Mouse (Mus musculus) ES-Bruce4 (cell line): ENCODE results near the gene Eef1a1. TPM values are rescaled to one million over a fixed set of nuclear protein-coding genes. Genes with fewer than 3 reads are reported as not detected.
A peak's percentile ranks its signal among the peaks of the same experiment; 100 is the strongest.

Source experiments
- H3K27ac ChIP-seq: 2 replicates; pipeline ENCODE4 v1.5.1; 2012; ENCODE audit warnings: low read length, inconsistent platforms; ENCODE audit not compliant: insufficient read depth
- H3K27me3 ChIP-seq: 2 replicates; pipeline ENCODE4 v1.6.1; 2012; ENCODE audit warnings: mild to moderate bottlenecking, low read length, inconsistent platforms; ENCODE audit not compliant: control insufficient read depth, poor library complexity, insufficient read depth, severe bottlenecking
- H3K36me3 ChIP-seq: 2 replicates; pipeline ENCODE4 v1.6.1; 2012; ENCODE audit warnings: inconsistent platforms, mild to moderate bottlenecking, low read length, moderate library complexity; ENCODE audit not compliant: control insufficient read depth, poor library complexity, insufficient read depth, severe bottlenecking
- H3K4me1 ChIP-seq: one replicate; pipeline ENCODE4 v1.8.1; 2011; ENCODE audit warnings: low read length; ENCODE audit not compliant: control insufficient read depth, insufficient read depth
- H3K4me3 ChIP-seq: 2 replicates; pipeline ENCODE4 v1.5.1; 2011; ENCODE audit warnings: low read depth, mild to moderate bottlenecking, low read length
- H3K9ac ChIP-seq: 2 replicates; pipeline ENCODE4 v1.6.1; 2012; ENCODE audit warnings: low read depth, mild to moderate bottlenecking, inconsistent platforms; ENCODE audit not compliant: poor library complexity, severe bottlenecking
- H3K9me3 ChIP-seq: replicated peaks from 2 replicates; pipeline ENCODE4 v1.6.1; 2012; ENCODE audit warnings: mild to moderate bottlenecking, low read length, inconsistent platforms; ENCODE audit not compliant: control insufficient read depth, poor library complexity, insufficient read depth, severe bottlenecking
- CTCF ChIP-seq: IDR thresholded peaks from one replicate; pipeline ENCODE4 v1.8.1; 2011; ENCODE audit warnings: low read depth, low read length
- EP300 ChIP-seq: IDR thresholded peaks from 2 replicates; pipeline ENCODE4 v1.6.1; 2011; ENCODE audit warnings: low read depth, low read length; ENCODE audit not compliant: insufficient read depth
- POLR2A ChIP-seq: IDR thresholded peaks from one replicate; pipeline ENCODE4 v1.8.1; 2011; ENCODE audit warnings: low read length; ENCODE audit not compliant: insufficient read depth
- polyA plus RNA-seq: library from polyadenylated mRNA; stranded (reverse); fragments of >200 nt; gene quantifications from 2 replicates; pipeline ENCODE4 v1.2.4, GENCODE M21; 2011; ENCODE audit warnings: low read depth; ENCODE audit not compliant: missing spikeins, insufficient read depth, insufficient read length

The Eef1a1 gene
- polyA plus RNA-seq, 1 experiment: 21,149 TPM

- H3K27me3 ChIP-seq: no peaks in the 10 kb centered on the region
- no peak overlapping the region for H3K4me3 ChIP-seq
- H3K4me1 ChIP-seq: no peaks in the 10 kb centered on the region
- TF ChIP-seq POLR2A: no peak
- TF ChIP-seq EP300: no peak
- TF ChIP-seq CTCF: no peak
- H3K9me3 ChIP-seq: no peaks in the 10 kb centered on the region
- H3K36me3 ChIP-seq: peaks cover 28% of the 10 kb centered on the region
- no peak overlapping the region for H3K9ac ChIP-seq
- H3K27ac ChIP-seq: no peak overlapping the region
These were observed 38.5 kb downstream of the Eef1a1 start for GRCm38 (mm10) chr9:78450404-78450803.

- peaks cover 11% of the 10 kb centered on the region for H3K27me3 ChIP-seq
- H3K4me1 ChIP-seq: no peaks in the 10 kb centered on the region
- peaks cover 18% of the 10 kb centered on the region for H3K36me3 ChIP-seq
- TF ChIP-seq EP300 (no peak), POLR2A (peak; percentile 16), CTCF (no peak)
- H3K27ac ChIP-seq: no peak within 1 kb of the TSS
- no peaks in the 10 kb centered on the region for H3K9me3 ChIP-seq
- peak within 1 kb of the TSS; percentile 86 for H3K9ac ChIP-seq
- H3K4me3 ChIP-seq: peak within 1 kb of the TSS; percentile 85
These were observed 40.7 kb downstream of the Eef1a1 start, which contains the start of the genes Mto1 and Gm17324 for GRCm38 (mm10) chr9:78447973-78448873. Gene Mto1, plus strand, starts transcription at chr9:78448208. Gene Gm17324, minus strand, starts transcription at chr9:78448786.

- H3K27ac ChIP-seq: no peak overlapping the region
- peak overlapping the region; percentile 86 for H3K9ac ChIP-seq
- peak overlapping the region; percentile 47 for H3K4me3 ChIP-seq
- H3K4me1 ChIP-seq: no peaks in the 10 kb centered on the region
- H3K9me3 ChIP-seq: no peaks in the 10 kb centered on the region
- H3K27me3 ChIP-seq: peaks cover 15% of the 10 kb centered on the region
- H3K36me3 ChIP-seq: peaks cover 12% of the 10 kb centered on the region
- TF ChIP-seq EP300 (no peak), POLR2A (no peak), CTCF (no peak)
These were observed 41.4 kb downstream of the Eef1a1 start for GRCm38 (mm10) chr9:78447606-78447972.

GRCm38 (mm10) chr9:78442579-78443392, 46.2 kb downstream of the Eef1a1 start, which contains the start of gene Cgas:
Gene Cgas, minus strand, starts transcription at chr9:78443237.
- H3K4me1 ChIP-seq: no peaks in the 10 kb centered on the region
- no peak within 1 kb of the TSS for H3K27ac ChIP-seq
- H3K27me3 ChIP-seq: peaks cover 21% of the 10 kb centered on the region
- peak within 1 kb of the TSS; percentile 35 for H3K4me3 ChIP-seq
- H3K9ac ChIP-seq: peak within 1 kb of the TSS; percentile 74
- H3K9me3 ChIP-seq: no peaks in the 10 kb centered on the region
- TF ChIP-seq POLR2A: no peak
- no peak for TF ChIP-seq CTCF
- H3K36me3 ChIP-seq: no peaks in the 10 kb centered on the region

GRCm38 (mm10) chr9:78442237-78442578, 46.7 kb downstream of the Eef1a1 start:
- no peaks in the 10 kb centered on the region for H3K9me3 ChIP-seq
- H3K27me3 ChIP-seq: peaks cover 21% of the 10 kb centered on the region
- no peaks in the 10 kb centered on the region for H3K36me3 ChIP-seq
- H3K9ac ChIP-seq: peak overlapping the region; percentile 74
- H3K4me1 ChIP-seq: no peaks in the 10 kb centered on the region
- H3K27ac ChIP-seq: no peak overlapping the region
- peak overlapping the region; percentile 35 for H3K4me3 ChIP-seq
- TF ChIP-seq CTCF (no peak), EP300 (no peak), POLR2A (no peak)
